In the genomic region with DNA sequence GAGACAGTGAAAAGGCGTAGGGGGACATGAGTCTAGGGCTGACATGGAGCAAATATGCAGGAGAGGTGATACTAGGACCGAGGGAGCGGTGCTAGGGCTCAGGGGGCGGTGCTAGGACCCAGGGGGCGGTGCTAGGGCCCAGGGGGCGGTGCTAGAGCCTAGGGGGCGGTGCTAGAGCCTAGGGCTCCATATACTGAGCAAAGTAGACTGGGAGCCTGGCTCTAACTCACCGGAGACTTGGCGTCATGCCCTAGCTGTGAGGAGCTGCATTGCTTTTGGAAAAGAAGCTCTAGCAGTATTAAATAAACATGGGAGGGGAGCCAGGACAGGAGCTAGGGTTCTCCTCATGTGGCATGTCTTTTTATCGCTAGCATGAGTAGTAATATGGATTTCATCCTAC, we compare ENCODE assay signal across 18 mouse cellular contexts.
DNase-seq lines count a peak whose midpoint lies in the region; ATAC-seq and TF ChIP-seq lines count a peak whose summit lies in the region.
"Had no signal": no experiment of that assay in that cellular context is flagged by ENCODE, and none has a peak within 500 bp of the region (broad histone marks: within the 10 kb centered on the region; RNA-seq: fewer than 3 reads in every experiment).

No protein-coding gene starts in this region.

- H3K27ac ChIP-seq in hindbrain, postnatal 0 days: no peak overlapping the region
- no peak overlapping the region for H3K27ac ChIP-seq in hindbrain, embryonic 16.5 days (ENCODE audit: low read depth, low read length)
- H3K27ac ChIP-seq in midbrain, embryonic 15.5 days: no peak overlapping the region
- no peak overlapping the region for H3K27ac ChIP-seq in midbrain, postnatal 0 days (ENCODE audit: low read depth, low read length)
- H3K27ac ChIP-seq: gastrocnemius, adult 2 months; heart, embryonic 13.5 days; kidney, embryonic 15.5 days; liver, embryonic 15.5 days; midbrain, embryonic 10.5 days had no signal

- H3K4me1 ChIP-seq in hindbrain, postnatal 0 days (ENCODE audit: insufficient read depth, low read length): no peaks in the 10 kb centered on the region
- 0 out of 2 replicates have a peak, but pooled peaks cover 2% of the 10 kb centered on the region for H3K4me1 ChIP-seq in hindbrain, embryonic 16.5 days (ENCODE audit: control insufficient read depth, insufficient read depth, low read depth, low read length)
- peaks cover 7% of the 10 kb centered on the region; the same call in 1 of the 2 replicates for H3K4me1 ChIP-seq in midbrain, embryonic 15.5 days
- H3K4me1 ChIP-seq in midbrain, postnatal 0 days (ENCODE audit: insufficient read depth, low read length): no peaks in the 10 kb centered on the region
- H3K4me1 ChIP-seq: kidney, embryonic 15.5 days; liver, embryonic 15.5 days had no signal

- no peak for DNase-seq in hindbrain, postnatal 0 days (ENCODE audit: low spot score)
- DNase-seq in midbrain, postnatal 0 days (ENCODE audit: low spot score): no peak
- DNase-seq in R1 (ENCODE audit: low read depth, low spot score): peak; percentile 59
- DNase-seq in brain, adult 2 months (ENCODE audit: low read depth, low spot score): peak; percentile 43
- DNase-seq: adrenal gland, postnatal 36 days; gastrocnemius, adult 2 months; heart, postnatal 36 days; lung, postnatal 14 days; thymus, postnatal 4 days had no signal

- H3K9me3 ChIP-seq in hindbrain, postnatal 0 days (ENCODE audit: low read length): no peaks in the 10 kb centered on the region
- H3K9me3 ChIP-seq in hindbrain, embryonic 16.5 days (ENCODE audit: control insufficient read depth, low read length): no peaks in the 10 kb centered on the region
- no peaks in the 10 kb centered on the region for H3K9me3 ChIP-seq in midbrain, embryonic 15.5 days
- no peaks in the 10 kb centered on the region for H3K9me3 ChIP-seq in midbrain, postnatal 0 days (ENCODE audit: low read length)
- H3K9me3 ChIP-seq: heart, embryonic 13.5 days; kidney, embryonic 15.5 days; liver, embryonic 15.5 days; midbrain, embryonic 10.5 days had no signal

- ATAC-seq in hindbrain, postnatal 0 days: peak; percentile 12; the same call in 1 of the 2 replicates
- no peak for ATAC-seq in hindbrain, embryonic 16.5 days
- ATAC-seq in midbrain, embryonic 15.5 days (replicated peaks): 0 out of 2 replicates have a peak, but pooled peaks have one; percentile 21
- ATAC-seq in midbrain, postnatal 0 days (ENCODE audit: low FRiP score): no peak; the same call in 1 of the 2 replicates
- ATAC-seq in activated CD4-positive, CD25-positive, alpha-beta regulatory T cell, adult 4 months: no peak
- ATAC-seq: forebrain, embryonic 16.5 days had no signal

- no peak overlapping the region for H3K4me2 ChIP-seq in hindbrain, postnatal 0 days (ENCODE audit: low read depth, low read length)
- H3K4me2 ChIP-seq in hindbrain, embryonic 16.5 days (ENCODE audit: low read length): no peak overlapping the region
- no peak overlapping the region for H3K4me2 ChIP-seq in midbrain, embryonic 15.5 days
- no peak overlapping the region for H3K4me2 ChIP-seq in midbrain, postnatal 0 days (ENCODE audit: low read depth, low read length, poor library complexity, severe bottlenecking)
- H3K4me2 ChIP-seq: heart, embryonic 13.5 days; kidney, embryonic 15.5 days; liver, embryonic 15.5 days had no signal

- no peak overlapping the region for H3K9ac ChIP-seq in hindbrain, postnatal 0 days (replicated peaks; ENCODE audit: low read length)
- no peak overlapping the region for H3K9ac ChIP-seq in hindbrain, embryonic 16.5 days (ENCODE audit: low read depth, low read length)
- no peak overlapping the region for H3K9ac ChIP-seq in midbrain, embryonic 15.5 days
- H3K9ac ChIP-seq in midbrain, postnatal 0 days (replicated peaks; ENCODE audit: low read length, poor library complexity, severe bottlenecking): no peak overlapping the region
- H3K9ac ChIP-seq: heart, embryonic 13.5 days; kidney, embryonic 15.5 days; liver, embryonic 15.5 days had no signal

- 71% methylated on average over 10 of the region's 10 CpGs for WGBS in hindbrain, postnatal 0 days
- WGBS in hindbrain, embryonic 16.5 days: 75% methylated on average over 10 of the region's 10 CpGs
- WGBS in midbrain, embryonic 15.5 days: 79% methylated on average over 10 of the region's 10 CpGs
- 75% methylated on average over 10 of the region's 10 CpGs for WGBS in midbrain, postnatal 0 days

- H3K4me3 ChIP-seq in hindbrain, postnatal 0 days (ENCODE audit: low read length): no peak overlapping the region
- H3K4me3 ChIP-seq in hindbrain, embryonic 16.5 days (ENCODE audit: low read length): no peak overlapping the region
- H3K4me3 ChIP-seq in midbrain, embryonic 15.5 days: no peak overlapping the region
- H3K4me3 ChIP-seq in midbrain, postnatal 0 days (ENCODE audit: low read depth, low read length): no peak overlapping the region
- H3K4me3 ChIP-seq: gastrocnemius, adult 2 months; heart, embryonic 13.5 days; kidney, embryonic 15.5 days; liver, embryonic 15.5 days; midbrain, embryonic 10.5 days had no signal

- H3K36me3 ChIP-seq in hindbrain, postnatal 0 days (ENCODE audit: insufficient read depth, low read length): no peaks in the 10 kb centered on the region
- H3K36me3 ChIP-seq in hindbrain, embryonic 16.5 days (ENCODE audit: control insufficient read depth, insufficient read depth, low read length): no peaks in the 10 kb centered on the region
- no peaks in the 10 kb centered on the region for H3K36me3 ChIP-seq in midbrain, embryonic 15.5 days (replicated peaks)
- H3K36me3 ChIP-seq in midbrain, postnatal 0 days (ENCODE audit: insufficient read depth, low read length): no peaks in the 10 kb centered on the region
- H3K36me3 ChIP-seq: G1E; heart, embryonic 13.5 days; kidney, embryonic 15.5 days; liver, embryonic 15.5 days; midbrain, embryonic 10.5 days had no signal

- no peak for TF ChIP-seq CTCF in hindbrain, postnatal 0 days (IDR thresholded peaks at IDR 0.05; ENCODE audit: low read depth)
- TF ChIP-seq CTCF in midbrain, postnatal 0 days (IDR thresholded peaks at IDR 0.05): no peak

- no peaks in the 10 kb centered on the region for H3K27me3 ChIP-seq in hindbrain, postnatal 0 days (ENCODE audit: insufficient read depth, low read length)
- no peaks in the 10 kb centered on the region for H3K27me3 ChIP-seq in hindbrain, embryonic 16.5 days (replicated peaks; ENCODE audit: control insufficient read depth, insufficient read depth, low read length)
- no peaks in the 10 kb centered on the region for H3K27me3 ChIP-seq in midbrain, embryonic 15.5 days (replicated peaks)
- H3K27me3 ChIP-seq in midbrain, postnatal 0 days (ENCODE audit: insufficient read depth, low read length): no peaks in the 10 kb centered on the region
- H3K27me3 ChIP-seq: heart, embryonic 13.5 days; kidney, embryonic 15.5 days; liver, embryonic 15.5 days had no signal

Comparison
In these comparisons a context has a peak if more than half of its experiments do, and no peak if none do; other contexts are left out.
1. ATAC-seq: peak in hindbrain, postnatal 0 days (single experiment) and midbrain, embryonic 15.5 days (single experiment); none in hindbrain, embryonic 16.5 days (single experiment), midbrain, postnatal 0 days (single experiment) and activated CD4-positive, CD25-positive, alpha-beta regulatory T cell, adult 4 months (single experiment).
2. DNase-seq: peak in R1 (single experiment) and brain, adult 2 months (single experiment); none in hindbrain, postnatal 0 days (single experiment) and midbrain, postnatal 0 days (single experiment).